Mouse (Mus musculus): Measurements from ENCODE around the gene Fkbp5.
A peak's percentile ranks its signal among the peaks of the same experiment; 100 is the strongest.

Gene Fkbp5

DNA sequence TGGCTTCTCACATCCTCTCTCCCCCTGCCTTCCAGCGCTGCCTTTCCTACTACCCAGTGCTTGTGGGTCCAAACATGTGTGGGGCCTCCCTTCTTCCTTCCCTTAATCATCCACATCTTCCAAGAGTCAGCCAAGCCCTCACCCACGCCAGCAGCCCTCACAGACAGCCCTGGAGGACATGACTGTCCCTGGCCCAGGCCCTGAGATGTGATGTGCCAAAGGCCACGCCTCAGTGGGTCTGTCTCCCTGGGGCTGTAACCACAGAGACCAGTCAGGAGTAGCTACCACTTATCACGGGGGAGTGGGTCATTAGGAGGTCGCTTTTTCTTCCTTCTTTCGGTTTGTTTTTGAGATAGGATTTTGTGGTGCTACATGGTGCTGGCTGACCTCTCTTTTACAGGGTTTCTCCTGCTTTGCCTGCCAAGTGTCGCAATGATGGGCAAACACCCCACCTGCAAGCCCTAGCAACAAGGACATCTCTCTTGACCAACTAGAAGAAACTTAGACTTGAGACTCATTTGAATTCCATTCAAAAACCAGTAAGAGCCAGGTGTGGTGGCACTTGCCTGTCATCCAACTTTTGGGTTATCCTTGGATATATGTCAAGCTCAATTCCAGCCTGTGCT, 15.0 kb downstream of the Fkbp5 start:
- DNase-seq (ENCODE audit: low read depth): no peak

- no peak for DNase-seq (ENCODE audit: low read depth)
Measured at GRCm38 (mm10) chr17:28500465-28500864, 16.9 kb downstream of the Fkbp5 start.

DNA sequence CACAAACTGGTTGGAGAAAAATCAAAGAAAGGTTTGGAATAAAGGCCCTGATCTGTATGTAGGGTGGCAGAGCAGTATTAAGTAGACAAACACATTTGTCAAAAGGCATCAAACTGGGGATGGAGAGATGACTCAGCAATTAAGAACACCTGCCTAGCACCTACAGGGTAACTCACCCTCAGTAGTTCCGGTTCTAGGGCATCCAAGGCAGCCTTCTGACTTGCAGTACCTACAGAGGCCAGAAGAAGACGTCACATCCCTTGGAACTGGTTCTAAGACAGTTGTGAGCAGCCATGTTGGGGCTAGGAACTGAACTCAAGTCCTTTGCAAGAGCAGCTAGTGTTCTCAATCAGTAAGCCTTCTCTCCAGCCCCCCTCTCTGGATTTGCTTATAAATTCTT, 18.1 kb downstream of the Fkbp5 start:
- DNase-seq (ENCODE audit: low read depth): no peak

DNA sequence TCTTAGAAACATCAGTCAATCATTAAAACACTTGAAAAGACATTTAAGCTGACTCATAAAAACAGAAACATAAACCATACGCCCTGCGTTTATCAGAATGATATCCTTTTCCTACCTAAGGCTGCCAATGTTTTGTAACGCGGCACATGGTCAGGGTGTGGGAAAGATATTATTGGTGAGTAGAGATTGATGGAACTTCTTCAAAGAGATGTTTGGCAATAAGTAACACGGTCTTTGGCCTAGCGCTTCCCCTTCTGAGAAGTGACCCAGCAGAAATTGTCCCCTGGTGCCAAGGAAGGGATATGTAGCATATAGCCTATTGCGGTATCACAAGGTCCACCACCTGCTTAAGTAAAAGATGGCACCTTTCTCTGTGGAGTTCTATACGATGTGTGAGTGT, 21.5 kb downstream of the Fkbp5 start:
- no peak for DNase-seq (ENCODE audit: low read depth)

DNA sequence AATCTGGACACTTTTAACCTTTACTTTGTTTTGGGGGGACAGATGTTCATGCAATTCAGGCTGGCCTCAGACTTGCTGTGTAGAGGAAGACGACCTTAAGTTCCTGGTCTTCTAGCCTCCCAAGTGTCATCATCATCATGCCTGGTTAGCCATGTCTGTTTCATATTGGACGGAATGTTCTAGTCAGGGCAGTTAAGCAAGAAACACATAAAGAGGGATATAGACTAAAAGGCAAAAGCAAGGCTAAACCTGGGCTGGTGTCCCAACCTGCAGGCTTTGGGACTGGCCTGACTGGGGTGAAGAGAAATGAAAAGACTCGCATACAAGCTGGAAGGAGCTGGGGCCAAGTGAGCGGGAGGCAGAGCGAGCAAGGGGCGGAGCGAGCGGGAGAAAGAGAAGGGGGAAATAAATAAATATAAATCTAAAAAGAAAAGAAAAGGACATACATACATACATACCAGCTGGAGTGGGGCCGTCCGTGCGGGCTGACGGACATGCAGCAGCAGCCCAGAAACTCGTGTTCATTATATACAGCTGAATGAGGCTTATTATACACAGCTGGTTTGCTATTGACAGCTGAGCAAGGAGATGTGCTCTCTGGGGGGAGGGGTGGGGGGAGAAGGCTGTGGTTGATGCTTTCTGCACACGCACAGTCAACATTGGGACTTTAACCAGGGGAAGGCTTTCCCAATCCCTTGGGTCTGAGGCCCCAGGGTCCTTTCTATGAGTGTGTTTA, 26.1 kb downstream of the Fkbp5 start:
- no peak for DNase-seq (ENCODE audit: low read depth)

- no peak for DNase-seq (ENCODE audit: low read depth)
Measured at GRCm38 (mm10) chr17:28488258-28489013, 28.9 kb downstream of the Fkbp5 start.

DNA sequence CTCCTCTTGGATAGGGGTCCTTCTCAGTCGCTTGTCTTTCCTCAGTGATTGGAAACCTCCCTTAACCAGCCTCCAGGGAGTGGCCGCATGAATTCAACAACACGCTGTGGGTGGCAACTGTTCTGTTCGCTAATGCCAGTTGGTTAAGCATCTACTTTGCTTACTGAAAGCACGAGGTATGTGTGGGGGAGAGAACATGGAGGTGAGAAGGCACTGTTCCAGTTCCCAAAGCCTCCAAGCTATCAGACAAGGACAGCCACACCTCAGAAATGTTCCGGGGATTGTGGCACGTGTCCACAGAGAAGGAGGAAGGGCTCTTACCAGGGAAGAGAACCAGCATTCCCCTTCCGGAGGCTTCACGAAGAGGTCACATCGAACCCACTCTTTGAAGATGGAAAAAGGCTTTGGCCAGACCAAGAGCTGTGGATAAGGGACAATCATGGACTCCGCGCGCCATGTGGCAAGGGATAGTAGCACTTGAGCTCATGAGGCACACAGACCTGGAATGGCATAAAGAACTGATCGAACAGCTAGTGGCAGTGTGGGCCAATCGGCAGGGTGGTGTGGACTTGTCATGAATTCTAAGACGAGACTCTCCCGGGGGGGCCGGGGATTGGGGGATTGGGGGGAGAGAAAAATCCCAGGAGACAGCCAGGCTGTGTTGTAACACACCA, 29.6 kb downstream of the Fkbp5 start:
- no peak for DNase-seq (ENCODE audit: low read depth)

- no peak for DNase-seq (ENCODE audit: low read depth)
Measured at GRCm38 (mm10) chr17:28486720-28487119, 30.6 kb downstream of the Fkbp5 start.

DNA sequence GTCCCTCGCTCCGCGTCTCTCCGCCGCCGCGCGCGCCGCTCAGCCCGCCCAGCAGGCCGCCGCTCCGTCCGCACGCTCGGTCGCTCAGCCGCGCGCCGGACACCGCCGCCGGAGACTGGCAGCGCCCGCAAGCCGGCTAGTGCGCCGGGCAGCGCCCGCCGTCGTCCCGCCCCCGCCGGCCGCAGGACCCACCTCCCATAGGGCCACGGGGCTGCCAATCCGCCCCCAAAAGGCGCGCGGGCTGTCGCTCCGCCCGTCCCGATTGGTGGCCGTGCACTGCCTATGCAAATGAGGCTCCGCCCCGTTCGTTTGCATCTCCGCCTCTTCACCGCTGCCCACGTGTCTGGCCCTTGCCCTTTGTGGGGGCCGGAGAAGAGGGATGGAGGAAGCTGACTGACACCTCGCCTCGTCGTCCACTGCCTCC, 31.3 kb downstream of the Fkbp5 start:
- peak; percentile 92 for DNase-seq (ENCODE audit: low read depth)

DNA sequence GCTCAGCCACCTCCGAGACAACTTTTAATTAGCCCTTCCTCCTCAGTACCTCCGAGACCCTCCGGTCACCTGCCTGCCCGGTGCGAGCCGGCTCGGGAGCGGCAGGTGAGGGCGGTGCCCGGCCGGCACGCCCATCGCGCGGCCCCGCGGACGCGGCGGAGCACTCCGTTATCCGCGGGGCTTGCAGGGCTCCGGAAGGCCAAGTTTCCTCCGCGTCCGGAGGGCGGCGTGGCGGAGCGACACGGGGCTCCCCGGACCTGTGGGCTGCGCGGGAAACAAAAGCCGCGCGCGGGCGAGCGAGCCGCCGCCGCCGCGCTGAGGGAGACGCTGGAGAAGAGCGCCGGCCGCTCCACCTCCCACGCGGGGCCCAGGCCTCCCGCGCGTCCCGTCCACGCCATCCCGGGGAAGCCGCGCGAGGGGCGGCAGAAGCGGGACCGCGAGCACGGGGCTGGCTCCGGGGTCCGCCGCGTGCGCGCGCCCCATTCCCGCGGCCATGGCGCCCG, 31.8 kb downstream of the Fkbp5 start:
- DNase-seq (ENCODE audit: low read depth): no peak

- no peak for DNase-seq (ENCODE audit: low read depth)
Measured at GRCm38 (mm10) chr17:28484704-28485445, 32.5 kb downstream of the Fkbp5 start.

DNA sequence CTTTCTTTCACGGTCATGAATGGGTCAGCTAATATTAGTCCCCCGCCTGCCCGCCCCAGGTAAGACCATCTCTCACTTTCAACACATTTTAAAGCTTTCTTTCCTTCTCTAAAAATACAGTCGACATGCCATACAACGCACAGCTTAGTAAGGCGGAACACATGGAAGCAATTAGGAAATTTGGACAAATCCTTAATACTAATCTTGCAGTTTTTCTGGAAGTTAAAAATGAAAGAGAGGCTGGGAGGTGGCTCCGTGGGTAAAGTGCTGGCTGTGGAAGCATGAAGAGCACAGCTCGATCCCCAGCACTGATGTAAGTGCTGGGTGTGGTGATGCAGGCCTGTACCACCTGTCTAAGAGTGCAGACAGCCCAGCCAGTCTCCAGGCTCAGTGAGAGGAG, 39.9 kb downstream of the Fkbp5 start:
- no peak for DNase-seq (ENCODE audit: low read depth)

DNA sequence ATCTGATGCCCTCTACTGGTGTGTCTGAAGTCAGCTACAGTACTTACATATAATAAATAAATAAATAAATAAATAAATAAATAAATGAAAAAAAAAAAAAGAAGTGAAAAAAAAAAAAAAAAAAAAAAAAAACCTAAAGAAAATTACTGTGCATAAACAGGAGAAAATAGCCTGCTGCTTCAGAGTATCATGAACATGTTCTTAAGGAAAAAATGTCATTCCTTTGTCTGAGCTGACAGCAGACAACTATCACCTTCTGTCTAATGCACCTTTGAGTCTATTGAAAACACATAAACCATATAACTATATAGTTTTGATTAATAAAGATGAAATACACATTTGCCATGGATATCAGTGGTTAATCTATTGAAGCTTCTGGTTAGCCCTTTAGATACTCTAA, 40.9 kb downstream of the Fkbp5 start:
- no peak for DNase-seq (ENCODE audit: low read depth)

DNA sequence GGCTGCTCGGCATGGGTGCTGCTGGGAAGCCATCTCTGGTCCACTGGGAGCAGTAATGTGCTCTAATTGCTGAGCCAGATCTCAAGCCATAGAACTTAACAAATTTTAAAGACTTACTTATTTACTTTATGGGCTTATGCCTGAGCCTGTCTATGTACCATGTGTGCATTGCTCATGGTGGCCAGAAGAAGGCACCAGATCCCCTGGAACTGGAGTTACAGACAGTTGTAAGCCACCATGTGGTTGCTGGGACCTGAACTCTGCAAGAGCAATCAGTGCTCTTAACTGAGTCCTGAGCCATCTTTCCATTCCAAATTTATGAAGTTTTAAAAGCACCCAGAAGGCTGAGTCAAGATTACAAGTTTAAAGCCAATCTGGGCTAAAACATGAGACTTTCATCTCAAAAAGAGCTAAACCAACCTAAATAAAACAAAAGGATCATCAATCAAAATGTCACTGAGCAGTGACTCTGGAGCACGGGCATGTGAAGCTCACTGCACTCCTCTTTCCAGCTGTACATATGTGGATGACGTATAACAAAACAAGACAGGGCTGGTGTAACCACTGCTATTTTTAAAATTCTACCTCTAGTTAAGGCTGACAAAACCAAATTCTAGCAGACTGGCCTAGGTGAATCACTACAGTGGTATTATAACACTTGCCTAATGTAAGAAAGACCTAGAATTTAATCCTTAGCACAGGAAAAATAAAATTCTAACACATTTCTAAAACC, 41.6 kb downstream of the Fkbp5 start:
- no peak for DNase-seq (ENCODE audit: low read depth)

DNA sequence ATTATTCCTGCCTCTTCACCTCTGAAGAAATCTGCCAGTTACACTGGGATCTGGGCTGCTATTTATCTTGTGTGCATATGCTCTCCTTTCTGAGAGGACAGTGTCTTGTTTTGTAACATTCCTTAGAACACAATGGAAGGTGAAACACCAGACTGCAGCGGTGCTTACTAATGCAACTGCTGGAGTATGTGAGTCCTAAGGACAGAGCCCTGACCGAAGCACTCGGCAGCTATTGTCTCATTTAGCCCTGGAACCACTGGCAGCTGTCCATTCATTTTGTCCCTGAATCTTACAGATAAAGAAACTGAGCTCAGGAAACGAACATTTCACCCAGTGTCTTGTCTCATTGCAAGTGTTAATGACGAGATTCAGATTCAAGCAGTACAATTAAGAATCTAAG, 44.6 kb downstream of the Fkbp5 start:
- DNase-seq (ENCODE audit: low read depth): no peak

DNA sequence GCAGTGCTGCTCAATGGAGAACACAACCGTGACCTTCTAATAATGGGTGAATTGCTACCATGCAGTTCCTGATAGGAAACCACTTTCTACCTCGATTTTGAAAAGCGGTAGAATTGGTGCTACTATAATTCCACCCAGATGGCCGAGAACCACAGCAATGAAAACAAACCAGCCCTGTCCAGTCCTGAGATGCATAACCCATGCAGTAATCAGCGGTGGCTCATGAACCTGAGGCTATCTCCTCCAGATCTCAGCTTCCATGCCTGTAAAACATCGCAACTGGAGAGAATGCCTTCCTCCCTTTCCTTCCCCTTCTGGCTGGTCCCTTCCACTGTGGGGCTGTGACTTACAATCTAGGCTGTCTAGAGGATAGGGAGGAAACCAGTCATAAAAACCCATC, 46.5 kb downstream of the Fkbp5 start:
- DNase-seq (ENCODE audit: low read depth): no peak

GRCm38 (mm10) chr17:28467749-28468148, 49.6 kb downstream of the Fkbp5 start:
- DNase-seq (ENCODE audit: low read depth): no peak

DNA sequence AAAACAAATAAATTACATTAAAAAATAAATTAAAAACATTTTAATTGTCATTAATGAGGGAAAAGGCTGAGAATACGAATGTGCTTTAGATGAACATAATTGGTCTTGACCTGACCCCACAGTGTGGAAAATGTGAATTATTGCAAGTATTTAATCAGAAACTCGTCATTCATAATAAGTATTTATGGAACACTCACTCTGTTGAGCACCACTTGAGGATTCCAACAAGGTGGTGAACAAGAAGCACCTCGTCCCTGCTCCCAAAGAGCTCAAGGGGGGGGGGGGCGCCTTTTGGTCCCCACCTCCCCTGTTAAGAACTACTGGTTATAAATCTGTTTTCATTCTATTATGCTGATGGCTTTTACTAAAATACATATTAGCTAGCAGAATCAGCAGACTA, 51.4 kb downstream of the Fkbp5 start:
- no peak for DNase-seq (ENCODE audit: low read depth)

GRCm38 (mm10) chr17:28463701-28464443, 53.5 kb downstream of the Fkbp5 start:
- DNase-seq (ENCODE audit: low read depth): no peak

DNA sequence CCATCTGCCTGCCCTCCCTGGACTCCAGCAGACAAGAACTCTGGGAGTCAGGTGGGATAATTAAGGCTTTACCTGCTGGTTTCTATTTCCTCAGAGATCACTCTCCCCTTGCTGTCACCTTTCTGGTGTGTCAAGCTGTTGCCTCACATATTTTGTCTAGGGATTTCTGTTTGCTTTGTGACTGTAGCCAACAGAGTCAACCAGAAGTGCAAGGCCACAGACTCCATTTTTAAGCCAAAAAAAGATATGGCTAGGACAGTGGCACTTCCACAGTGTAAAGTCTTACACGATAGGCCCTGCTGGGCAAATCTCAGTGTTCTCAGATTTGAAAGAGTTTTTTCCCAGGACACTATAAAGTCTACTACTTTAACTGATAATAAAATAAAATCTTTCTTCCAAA, 56.9 kb downstream of the Fkbp5 start:
- no peak for DNase-seq (ENCODE audit: low read depth)

Measured in c-Kit-positive CD71-negative TER-119-negative erythroid progenitor cells, embryonic 14.5 days (primary cell).